Mouse (Mus musculus): ENCODE data around the gene C6.
A peak's percentile ranks its signal among the peaks of the same experiment; 100 is the strongest.

The C6 gene

GRCm38 (mm10) chr15:4726830-4727310, at the start of gene C6:
Gene C6, plus strand, starts transcription at chr15:4727175.
- peak; percentile 4 to 36 for DNase-seq

DNA sequence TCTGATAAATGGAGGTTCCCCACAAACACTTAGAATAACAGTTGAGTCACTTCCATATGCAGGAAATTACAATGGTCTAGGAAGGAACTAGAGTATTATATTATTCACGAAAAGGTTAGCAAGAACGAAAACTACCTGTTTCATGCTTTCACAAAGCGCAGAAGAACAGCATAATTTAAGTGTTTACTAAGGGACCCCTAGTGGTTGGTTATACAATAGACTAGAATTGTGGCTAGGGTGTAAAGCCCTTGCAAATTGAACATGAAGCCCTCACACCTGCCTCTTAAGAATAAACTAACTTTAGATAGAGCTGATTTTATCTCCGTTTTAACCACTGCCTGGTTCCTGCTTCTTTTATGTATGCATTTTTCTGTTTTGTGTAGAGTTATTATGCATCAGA, 29.4 kb upstream of the C6 start:
- DNase-seq = no peak

DNA sequence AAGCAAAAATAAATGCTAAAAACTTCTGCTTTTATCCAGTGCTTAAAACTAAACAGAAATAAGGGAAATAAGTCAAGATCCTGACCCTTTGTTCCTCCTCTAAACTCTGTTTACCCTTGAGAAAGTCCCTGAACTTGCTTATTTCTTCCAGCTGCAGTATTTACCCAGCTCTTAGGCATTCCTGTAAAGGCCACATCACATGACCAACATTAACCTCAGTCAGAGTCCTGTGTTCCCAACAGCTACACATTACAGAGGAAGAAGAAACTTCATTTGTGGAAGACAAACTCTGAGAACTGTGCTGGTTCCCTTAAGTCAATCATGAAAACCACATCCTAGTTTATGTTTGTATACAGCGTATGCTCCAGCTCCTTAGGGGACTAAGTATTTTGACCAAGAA, 7.2 kb downstream of the C6 start:
- peak in 1 of 2 experiments; percentile 31 for DNase-seq

- DNase-seq = no peak
Observed at GRCm38 (mm10) chr15:4734996-4735609, 8.1 kb downstream of the C6 start.

DNA sequence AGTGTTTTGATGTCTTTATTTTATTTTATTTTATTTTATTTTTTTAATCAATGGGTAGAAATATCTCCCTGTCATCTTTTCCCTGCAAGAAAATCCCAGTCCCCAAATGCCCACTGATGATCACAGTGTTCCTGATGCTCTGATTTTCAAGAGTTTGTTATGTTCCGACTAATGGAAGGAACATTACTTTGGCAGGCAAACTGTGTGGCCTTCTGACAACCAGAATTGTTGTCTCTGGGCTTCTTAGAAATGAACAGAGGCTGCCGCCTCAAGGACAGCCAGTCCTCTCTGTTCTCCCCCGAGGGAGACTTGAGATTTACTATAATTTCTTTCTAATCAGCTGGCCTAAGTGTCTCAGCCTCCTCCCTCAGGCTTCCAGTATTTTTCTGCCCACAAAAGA, 20.7 kb downstream of the C6 start:
- no peak for DNase-seq

DNA sequence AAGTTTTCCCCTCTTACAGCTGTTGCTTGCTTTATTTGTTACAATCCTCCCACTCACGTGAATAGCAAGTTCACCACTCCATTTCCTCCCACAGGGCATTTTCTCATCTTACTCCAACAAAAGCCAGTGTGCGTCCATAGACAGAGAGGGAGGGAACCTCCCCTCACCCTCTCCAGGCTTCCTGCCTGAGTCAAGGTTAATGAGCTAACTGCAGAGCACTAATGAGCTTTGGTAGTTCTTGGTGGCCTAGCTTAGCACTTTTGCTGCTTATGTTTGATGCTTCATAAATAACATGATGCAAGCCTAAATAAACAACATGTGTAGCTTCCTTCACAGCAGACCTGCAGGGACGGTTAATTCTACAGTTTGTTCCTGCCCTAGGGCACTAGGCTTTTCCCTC, 63.4 kb downstream of the C6 start:
- no peak for DNase-seq

DNA sequence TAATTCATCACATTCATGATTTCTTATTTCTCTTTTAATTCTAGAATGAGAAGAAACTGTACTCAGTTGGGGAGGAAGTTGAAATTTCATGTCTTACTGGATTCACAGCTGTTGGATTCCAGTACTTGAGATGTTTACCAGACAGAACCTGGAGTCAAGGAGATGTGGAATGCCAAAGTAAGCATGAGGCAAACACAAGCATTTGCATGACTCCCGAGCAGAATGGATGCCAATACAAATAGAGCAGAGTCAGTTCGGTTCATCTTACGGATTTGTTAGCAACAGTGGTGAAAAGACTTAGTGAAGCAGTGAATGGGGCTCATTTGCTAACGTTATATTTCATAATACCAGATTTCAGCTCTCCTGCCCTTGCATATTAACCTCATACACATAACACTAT, 69.9 kb downstream of the C6 start:
- peak in 1 of 2 experiments; percentile 60 for DNase-seq

DNA sequence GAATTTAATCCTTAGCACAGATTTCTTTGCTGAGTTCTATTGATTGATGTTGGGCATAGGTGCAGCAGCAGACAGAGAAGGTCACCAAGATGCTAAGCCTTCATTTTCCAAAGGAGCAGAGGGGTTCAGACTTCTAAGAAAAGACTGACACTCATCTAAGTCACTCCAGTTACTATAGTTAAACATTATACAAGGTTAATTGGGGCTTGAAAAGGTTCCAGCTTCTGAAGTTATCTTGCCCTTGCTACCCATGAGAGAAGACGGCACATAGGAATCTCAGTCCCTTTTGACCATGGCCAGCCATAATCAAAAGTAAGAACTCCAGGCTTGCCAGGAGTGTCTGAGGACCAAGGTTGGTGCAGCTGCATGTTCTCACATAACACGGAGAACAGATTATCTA, 77.3 kb downstream of the C6 start:
- DNase-seq = no peak

DNA sequence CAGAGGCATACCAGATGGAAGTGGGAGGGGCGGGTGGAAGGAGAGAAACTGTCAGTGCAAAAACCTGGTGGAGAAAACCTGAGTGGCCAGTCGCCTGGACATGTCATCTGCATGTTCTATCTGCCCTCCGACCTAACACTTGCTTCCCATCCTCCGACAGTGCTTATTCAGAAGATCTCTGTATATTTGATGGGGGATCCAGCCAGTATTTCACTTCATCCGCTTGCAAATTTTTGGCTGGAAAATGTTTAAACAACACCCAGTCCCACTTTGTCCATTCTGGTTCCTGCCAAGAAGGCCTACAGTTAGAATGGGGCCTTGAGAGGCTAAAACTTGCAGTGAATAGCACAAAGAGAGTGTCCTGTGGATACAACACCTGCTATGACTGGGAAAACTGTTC, 81.2 kb downstream of the C6 start:
- DNase-seq = peak in 1 of 2 experiments; percentile 2

GRCm38 (mm10) chr15:4814976-4815375, 88.0 kb downstream of the C6 start:
- no peak for DNase-seq

GRCm38 (mm10) chr15:4815711-4816110, 88.7 kb downstream of the C6 start:
- no peak for DNase-seq

DNA sequence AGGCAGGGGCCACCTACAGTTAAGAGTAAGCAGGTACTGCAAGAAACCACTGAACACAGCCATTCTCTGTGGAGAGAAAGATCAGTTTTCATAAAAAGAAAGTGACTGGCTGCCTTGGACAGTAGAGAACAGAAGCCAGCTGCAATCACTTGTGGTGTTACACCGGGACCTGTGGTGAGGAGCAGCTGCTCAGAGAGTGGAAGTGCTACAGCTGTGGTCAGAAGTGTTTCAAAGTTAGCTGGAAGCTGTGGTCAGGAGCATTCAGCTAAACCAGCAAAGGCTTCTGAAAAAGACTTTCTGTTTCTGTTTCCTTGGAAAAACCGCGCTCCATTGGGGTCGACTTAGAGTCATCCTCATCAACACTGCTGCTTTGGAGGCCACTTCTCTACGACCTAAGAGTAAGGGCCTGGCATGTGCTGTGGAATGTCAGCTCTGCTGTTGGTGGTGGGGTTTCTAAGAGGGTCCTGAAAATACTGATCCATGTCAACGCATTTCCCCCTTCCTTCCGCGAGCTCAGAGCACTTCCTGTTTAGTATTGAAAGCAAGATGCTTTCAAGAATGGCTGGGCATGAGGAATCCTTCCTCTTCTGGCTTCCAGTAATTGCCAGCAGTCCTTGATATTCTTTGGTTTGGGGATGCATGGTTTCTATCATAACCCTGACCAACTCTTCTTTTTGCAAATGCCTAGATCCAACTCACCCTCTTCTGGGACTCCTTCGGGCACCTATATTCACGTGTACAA, 89.9 kb downstream of the C6 start:
- DNase-seq = peak in 1 of 2 experiments; percentile 38

GRCm38 (mm10) chr15:4818437-4818836, 91.5 kb downstream of the C6 start:
- DNase-seq = no peak

DNA sequence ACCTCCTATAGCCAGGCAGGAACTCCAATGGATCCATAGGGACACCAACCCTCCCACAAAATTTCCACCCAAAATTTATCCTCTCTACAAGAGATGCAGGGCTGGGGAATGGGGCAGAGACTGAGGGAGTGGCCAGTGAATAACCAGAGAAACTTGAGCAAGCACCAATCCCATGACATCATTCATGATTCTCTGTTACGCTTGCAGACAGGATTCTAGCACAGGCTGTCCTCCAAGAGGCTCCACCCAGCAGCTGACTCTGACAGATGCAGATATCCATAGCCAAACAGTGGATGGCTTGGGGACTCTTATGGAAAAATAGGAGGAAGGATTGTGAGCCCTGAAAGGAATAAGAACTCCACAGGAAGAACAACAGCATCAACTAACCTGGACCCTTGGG, 94.2 kb downstream of the C6 start:
- DNase-seq = no peak

- no peak for DNase-seq
Observed at GRCm38 (mm10) chr15:4821824-4822223, 94.8 kb downstream of the C6 start.

DNA sequence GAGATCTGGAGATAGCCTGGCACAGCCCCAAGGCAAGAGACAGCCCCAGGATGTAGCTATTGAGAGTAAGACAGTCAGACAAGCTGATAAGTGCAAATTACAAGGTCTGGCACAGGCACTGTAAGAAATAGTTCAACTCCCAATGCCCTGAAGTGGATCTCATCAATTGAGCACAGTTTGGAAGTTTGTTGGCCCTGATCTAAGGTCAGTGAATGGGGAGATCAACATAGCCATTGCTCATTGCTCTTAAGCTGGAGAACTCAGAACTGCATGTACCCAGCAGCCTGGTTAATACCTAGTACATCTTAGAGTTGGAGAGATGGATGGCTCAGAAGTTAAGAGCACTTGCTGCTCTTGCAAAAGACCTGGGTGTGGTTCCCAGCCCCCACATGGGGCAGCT, 100.8 kb downstream of the C6 start:
- peak; percentile 6 to 11 for DNase-seq

GRCm38 (mm10) chr15:4836354-4836753, 109.4 kb downstream of the C6 start:
- DNase-seq = no peak

DNA sequence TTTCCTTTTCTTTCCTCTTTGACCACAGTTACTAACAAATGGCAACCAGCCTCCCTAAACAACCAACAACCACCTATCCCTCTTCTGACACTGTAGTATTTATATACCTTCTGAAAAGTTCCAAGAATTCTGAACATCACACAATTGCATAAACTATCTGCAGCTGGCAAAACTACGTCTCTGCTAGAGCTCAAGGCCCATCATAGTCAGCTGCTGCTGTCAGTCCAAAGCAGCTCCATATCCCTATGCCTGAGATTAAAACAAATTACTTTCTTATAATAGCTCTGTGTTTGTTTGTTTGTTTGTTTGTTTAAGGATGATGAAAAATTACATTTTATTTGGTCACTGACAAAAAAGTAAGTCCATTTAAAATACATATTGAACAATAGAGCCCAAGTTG, 123.0 kb downstream of the C6 start:
- no peak for DNase-seq
